Mouse (Mus musculus) inflammation-experienced regulatory T-cells, adult 6 months (primary cell): ENCODE measurements at regions not wholly inside any gene's neighbourhood (a gene's known extent, or its start where the extent isn't known, plus 50 kb on each side); places are given as distances from the start of the nearest gene placed in this dataset.

Experiments used
- ATAC-seq: one replicate; pipeline ENCODE4 v1.8.0; 2017

- peak; percentile 95 for ATAC-seq
Measured at GRCm38 (mm10) chr12:26067866-26068684, 347.0 kb downstream of the Rnf144a start.

DNA sequence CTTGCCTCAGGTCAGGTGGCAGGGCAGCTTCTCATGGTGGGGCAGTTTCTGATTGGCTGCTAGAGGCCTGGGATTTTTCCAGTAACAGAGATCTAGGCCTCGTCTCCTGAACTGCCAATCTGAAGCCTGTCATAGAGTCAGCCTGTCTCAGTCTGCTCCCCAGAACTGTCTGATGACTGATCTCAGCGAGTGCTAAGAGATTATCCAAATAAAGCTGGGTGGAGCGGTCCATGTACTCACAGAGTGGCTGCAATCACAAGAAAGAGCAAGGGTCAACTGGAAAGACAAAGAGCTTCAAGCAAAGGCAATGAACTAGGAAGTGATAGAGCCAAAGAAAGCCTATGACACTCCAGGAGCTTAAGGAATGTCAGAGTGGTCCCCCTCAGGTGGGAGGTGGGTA is 354.7 kb downstream of the Rnf144a start:
- ATAC-seq, result no peak

DNA sequence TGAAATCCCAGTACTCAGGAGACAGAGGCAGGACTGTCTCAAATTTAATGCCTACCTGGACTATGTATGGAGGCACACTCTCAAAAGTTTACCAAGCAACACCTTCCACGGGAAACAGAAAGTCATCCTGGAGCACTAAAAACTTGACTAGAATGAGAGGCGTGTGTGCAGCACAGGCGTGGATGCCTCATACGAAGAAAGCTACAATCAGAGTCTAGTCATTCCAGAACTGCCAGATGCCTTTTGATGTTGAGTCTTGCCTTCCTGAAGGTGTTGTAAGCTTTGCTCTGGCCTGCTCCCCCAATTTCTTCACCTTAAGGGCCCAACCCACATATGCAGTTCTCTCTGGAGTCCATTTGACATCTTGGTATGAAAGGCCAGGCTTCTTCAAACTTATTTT is 356.0 kb downstream of the Rnf144a start:
- peak; percentile 45 for ATAC-seq

- peak; percentile 80 for ATAC-seq
Measured at GRCm38 (mm10) chr12:26057491-26058054, 357.5 kb downstream of the Rnf144a start.

DNA sequence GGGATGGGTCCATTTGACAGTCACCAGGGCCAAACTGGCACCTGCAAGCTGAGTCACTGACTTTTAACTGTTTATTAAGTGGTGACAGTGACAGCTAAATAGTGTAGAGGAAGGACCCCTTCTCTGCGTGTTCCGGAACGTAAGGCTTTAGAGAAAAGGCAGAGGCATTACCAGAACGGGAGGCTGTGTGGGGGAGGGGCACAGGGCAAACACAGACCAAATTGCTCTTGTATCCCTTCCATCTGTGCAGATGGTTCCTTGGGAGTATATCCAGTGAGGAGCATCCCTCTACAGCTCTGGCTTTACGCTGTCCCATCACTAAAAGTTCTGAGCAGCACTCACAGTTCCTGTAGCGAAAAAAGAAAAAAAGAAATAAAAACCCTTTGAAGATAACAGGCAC is 368.1 kb downstream of the Rnf144a start:
- ATAC-seq, result no peak

GRCm38 (mm10) chr12:26045321-26045720 is 369.7 kb downstream of the Rnf144a start:
- no peak for ATAC-seq

- no peak for ATAC-seq
Measured at GRCm38 (mm10) chr12:26012951-26013350, 402.1 kb downstream of the Rnf144a start.

DNA sequence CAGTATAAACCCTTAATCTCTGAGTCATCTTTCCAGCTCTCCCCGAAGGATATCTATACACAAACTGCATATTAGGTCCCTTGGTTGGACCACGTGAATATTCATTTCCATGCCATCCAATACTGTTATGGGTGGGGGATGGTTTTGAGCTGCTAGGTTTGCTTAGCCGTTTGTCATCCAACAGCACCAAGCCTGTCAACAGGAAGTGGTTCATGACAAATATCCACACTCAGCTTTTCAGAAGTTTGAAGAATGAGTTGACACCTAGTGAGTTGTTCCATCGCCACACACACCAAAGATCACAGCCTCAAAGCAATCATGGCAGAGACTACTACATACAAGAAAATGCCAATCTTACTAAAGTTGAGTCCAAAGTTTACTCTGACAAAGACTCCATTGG is 421.0 kb downstream of the Rnf144a start:
- peak; percentile 92 for ATAC-seq

DNA sequence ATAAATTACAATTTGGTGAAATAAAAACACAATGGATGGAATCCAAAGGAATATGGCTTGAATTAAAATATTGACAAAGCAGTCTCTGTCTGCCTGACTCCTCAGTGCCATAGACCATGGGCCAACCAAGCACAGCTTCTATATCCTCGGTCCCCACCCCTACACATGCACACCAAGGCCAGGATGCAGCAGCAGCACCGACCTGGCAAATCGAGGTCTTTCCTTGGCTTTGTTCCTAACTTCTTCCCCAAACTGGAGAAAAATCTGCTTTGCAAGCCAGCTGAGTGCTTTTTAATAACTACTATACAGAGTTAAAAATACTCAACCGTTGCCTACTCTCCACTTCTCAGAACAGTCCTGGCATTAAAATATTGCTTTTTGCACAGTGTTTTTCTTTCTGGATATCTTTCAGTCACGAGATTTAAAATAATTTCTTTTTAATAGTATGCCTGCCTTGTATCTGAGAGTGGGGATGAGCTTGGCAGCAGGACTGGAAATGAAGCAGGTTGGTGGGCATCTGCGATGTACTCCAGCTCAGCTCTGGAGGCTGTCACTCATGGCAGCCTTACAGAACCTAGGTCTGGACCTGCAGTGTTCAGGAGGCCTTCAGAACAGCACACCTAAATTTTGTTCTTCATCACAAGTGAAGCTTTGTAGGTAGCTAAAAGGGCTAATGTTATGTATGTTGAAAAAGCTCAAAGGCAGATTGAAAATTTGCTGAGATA is 423.1 kb downstream of the Rnf144a start:
- ATAC-seq, result no peak

- no peak for ATAC-seq
Measured at GRCm38 (mm10) chr12:25982545-25982944, 432.5 kb downstream of the Rnf144a start.

- no peak for ATAC-seq
Measured at GRCm38 (mm10) chr12:25978335-25978734, 436.7 kb downstream of the Rnf144a start.

GRCm38 (mm10) chr12:25958584-25958983 is 456.5 kb downstream of the Rnf144a start:
- ATAC-seq, result peak; percentile 86

DNA sequence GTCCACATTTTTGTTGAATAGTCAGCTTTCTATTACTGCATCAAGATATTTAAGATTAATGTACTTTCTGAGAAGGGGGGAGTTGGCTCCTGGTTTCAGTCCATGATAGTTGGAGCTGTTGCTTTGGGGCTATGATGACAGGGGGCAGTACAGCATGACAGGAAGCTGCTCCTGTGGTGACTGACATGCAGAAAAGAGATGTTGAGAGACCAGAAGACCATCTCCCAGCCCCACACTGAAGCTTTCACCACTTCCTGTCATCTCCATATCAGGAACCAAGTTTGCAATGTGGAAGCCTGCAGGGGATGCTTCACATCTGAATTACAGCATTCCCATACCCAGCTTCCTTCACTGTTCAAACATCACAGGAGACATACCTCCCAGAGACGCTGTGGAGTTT is 457.5 kb downstream of the Rnf144a start:
- peak; percentile 60 for ATAC-seq

DNA sequence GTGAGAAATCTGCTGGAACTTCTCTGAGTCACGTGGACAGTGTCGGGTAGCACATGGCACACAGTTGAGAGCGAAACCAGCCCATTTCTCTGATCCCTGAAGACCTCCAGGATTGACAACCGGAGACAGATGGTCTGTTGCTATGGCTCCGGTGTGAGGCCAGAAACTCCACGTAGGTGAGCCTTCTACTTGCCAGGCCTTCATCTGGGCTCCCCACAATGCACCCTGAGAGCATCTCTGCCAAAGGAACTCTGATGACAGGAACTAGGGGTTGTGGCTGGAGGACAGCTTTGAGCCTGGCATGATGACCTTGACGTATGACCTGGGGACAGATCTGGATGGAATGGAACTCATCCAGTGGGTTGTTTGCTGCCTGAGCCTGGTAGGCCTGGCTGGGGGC is 467.9 kb downstream of the Rnf144a start:
- no peak for ATAC-seq

DNA sequence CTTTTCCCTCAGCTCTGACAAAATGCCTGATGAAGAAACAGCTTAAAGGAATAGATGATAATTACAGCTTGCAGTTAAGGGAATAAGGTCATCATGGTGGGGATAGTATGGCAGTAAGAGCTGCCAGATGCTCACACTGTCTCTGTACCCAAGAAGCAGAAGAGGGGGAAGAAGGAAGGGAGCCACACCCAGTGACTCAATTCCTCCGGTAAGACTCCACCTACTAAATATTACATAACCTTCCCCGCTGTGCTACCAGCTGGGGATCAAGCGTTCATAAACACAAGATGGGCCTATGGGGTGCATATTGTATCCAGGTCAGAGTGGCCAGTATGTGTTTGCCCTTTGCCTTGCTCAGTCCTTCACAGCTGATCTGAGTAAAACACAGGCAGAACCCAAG is 468.9 kb downstream of the Rnf144a start:
- no peak for ATAC-seq

GRCm38 (mm10) chr12:25938856-25939255 is 476.2 kb downstream of the Rnf144a start:
- no peak for ATAC-seq

- ATAC-seq, result no peak
Measured at GRCm38 (mm10) chr12:25934946-25935345, 480.1 kb downstream of the Rnf144a start.

DNA sequence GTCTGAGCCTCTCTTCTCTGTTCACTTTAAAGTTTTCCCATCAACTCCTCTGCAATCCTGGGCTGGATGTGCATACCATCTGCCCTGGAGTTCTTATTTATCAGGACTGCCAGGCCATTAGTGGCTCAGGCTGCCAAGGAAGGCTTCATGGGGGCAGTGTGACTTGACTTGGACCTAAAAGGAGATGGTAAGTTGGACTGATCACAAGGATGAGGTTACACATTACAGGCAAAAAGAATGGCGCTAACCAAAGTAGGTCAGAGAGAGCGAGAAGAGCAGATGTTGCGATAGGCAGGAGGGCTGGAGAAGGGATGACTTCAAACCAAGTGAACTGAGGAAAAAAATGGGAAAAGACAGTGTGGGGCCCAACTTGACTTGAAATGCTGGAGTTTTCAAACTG is 480.5 kb downstream of the Rnf144a start:
- no peak for ATAC-seq

DNA sequence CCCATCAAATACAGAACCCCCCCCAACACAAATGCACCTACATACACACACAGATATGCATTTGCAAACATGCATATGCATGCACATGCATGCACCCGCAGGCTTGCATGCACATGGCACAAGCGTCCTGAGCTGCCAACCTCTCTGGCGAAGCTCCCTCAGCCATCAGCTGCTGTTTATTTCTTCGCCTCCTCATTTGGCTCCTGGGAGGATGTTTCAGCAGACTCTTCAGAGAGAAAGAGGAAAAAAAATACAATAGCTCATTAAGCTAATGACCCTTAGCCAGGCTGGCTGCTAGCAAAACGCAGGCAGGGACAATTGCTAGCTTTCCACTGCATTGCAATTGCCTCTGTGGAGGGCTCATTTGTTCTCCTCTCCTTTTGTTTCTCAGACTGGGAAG is 488.7 kb downstream of the Rnf144a start:
- no peak for ATAC-seq

GRCm38 (mm10) chr12:25924526-25924925 is 490.5 kb downstream of the Rnf144a start:
- ATAC-seq, result no peak

GRCm38 (mm10) chr12:25923772-25924171 is 491.3 kb downstream of the Rnf144a start:
- ATAC-seq, result no peak

GRCm38 (mm10) chr12:25905614-25906013 is 509.4 kb downstream of the Rnf144a start:
- no peak for ATAC-seq

GRCm38 (mm10) chr12:25896543-25896942 is 518.5 kb downstream of the Rnf144a start:
- no peak for ATAC-seq

GRCm38 (mm10) chr12:25895691-25896090 is 519.4 kb downstream of the Rnf144a start:
- ATAC-seq, result no peak
